Mouse (Mus musculus) MEL (cell line): Measurements from ENCODE around the gene Trpc7.

Experiments used
- GATA1 ChIP-seq: IDR thresholded peaks from 2 replicates; pipeline ENCODE4 v1.6.1; 2011; ENCODE audit warnings: low read depth, low read length, improper control_type of control experiment
- HCFC1 ChIP-seq: IDR thresholded peaks from 2 replicates; pipeline ENCODE4 v1.6.1; 2012; ENCODE audit warnings: low read depth, mild to moderate bottlenecking, inconsistent platforms, low read length, improper control_type of control experiment, moderate library complexity
- MAX ChIP-seq: IDR thresholded peaks from 2 replicates; pipeline ENCODE4 v1.6.1; 2011; ENCODE audit warnings: low read length, improper control_type of control experiment
- MYC ChIP-seq: IDR thresholded peaks from 2 replicates; pipeline ENCODE4 v1.6.1; 2011; ENCODE audit warnings: low read depth, mild to moderate bottlenecking, low read length, improper control_type of control experiment, moderate library complexity
- POLR2A ChIP-seq, 2 experiments: IDR thresholded peaks; 2 replicates each; pipeline ENCODE4 v1.6.1; 2011 to 2012; ENCODE audit warnings: low read length in 2 of 2, mild to moderate bottlenecking in 2 of 2, control low read depth in 1 of 2, improper control_type of control experiment in 1 of 2, low read depth in 1 of 2, moderate library complexity in 1 of 2; ENCODE audit not compliant: control insufficient read depth in 1 of 2, insufficient read depth in 1 of 2, poor library complexity in 1 of 2
- SIN3A ChIP-seq: IDR thresholded peaks from 2 replicates; pipeline ENCODE4 v1.6.1; 2012; ENCODE audit warnings: low read length, improper control_type of control experiment, inconsistent platforms

- no peak for TF ChIP-seq MAX
- no peak for TF ChIP-seq SIN3A
- no peak for TF ChIP-seq HCFC1
- no peak for TF ChIP-seq POLR2A (IDR thresholded peaks at IDR 0.05; ENCODE audit: control insufficient read depth in 1 of 2, insufficient read depth in 1 of 2, low read depth in 1 of 2, low read length in 2 of 2, poor library complexity in 1 of 2)
- TF ChIP-seq GATA1 = no peak
- TF ChIP-seq MYC = no peak
Observed at GRCm38 (mm10) chr13:56894543-56894942, 1.2 kb downstream of the Trpc7 start.
